Mouse (Mus musculus): ENCODE data around the gene Hdac1.

Hdac1 gene

GRCm38 (mm10) chr4:129542592-129543141 lies at the start of gene Hdac1:
Gene Hdac1 (minus strand): TSS chr4:129542713.
- DNase-seq (ENCODE audit: inconsistent ontology term): peak; percentile 100

GRCm38 (mm10) chr4:129588865-129589264 lies 46.4 kb upstream of the Hdac1 start:
- no peak for DNase-seq (ENCODE audit: inconsistent ontology term)

- no peak for DNase-seq (ENCODE audit: inconsistent ontology term)
Observed at GRCm38 (mm10) chr4:129586943-129587342, 44.4 kb upstream of the Hdac1 start.

- DNase-seq (ENCODE audit: inconsistent ontology term): no peak
Observed at GRCm38 (mm10) chr4:129585773-129586172, 43.3 kb upstream of the Hdac1 start.

- DNase-seq (ENCODE audit: inconsistent ontology term): peak; percentile 92
Observed at GRCm38 (mm10) chr4:129584884-129585608, 42.5 kb upstream of the Hdac1 start.

- no peak for DNase-seq (ENCODE audit: inconsistent ontology term)
Observed at GRCm38 (mm10) chr4:129584370-129584769, 41.9 kb upstream of the Hdac1 start.

- DNase-seq (ENCODE audit: inconsistent ontology term): no peak
Observed at GRCm38 (mm10) chr4:129582251-129582650, 39.7 kb upstream of the Hdac1 start.

- DNase-seq (ENCODE audit: inconsistent ontology term): no peak
Observed at GRCm38 (mm10) chr4:129580347-129580746, 37.8 kb upstream of the Hdac1 start.

GRCm38 (mm10) chr4:129578466-129578865 lies 36.0 kb upstream of the Hdac1 start, which contains the start of gene Fam167b:
Gene Fam167b (minus strand): TSS chr4:129578549.
- DNase-seq (ENCODE audit: inconsistent ontology term): no peak

GRCm38 (mm10) chr4:129577688-129578087 lies 35.2 kb upstream of the Hdac1 start:
- DNase-seq (ENCODE audit: inconsistent ontology term): no peak

GRCm38 (mm10) chr4:129576863-129577491 lies 34.5 kb upstream of the Hdac1 start:
- peak; percentile 60 for DNase-seq (ENCODE audit: inconsistent ontology term)

GRCm38 (mm10) chr4:129575171-129575844 lies 32.8 kb upstream of the Hdac1 start:
- DNase-seq (ENCODE audit: inconsistent ontology term): peak; percentile 37

GRCm38 (mm10) chr4:129573430-129573829 lies 30.9 kb upstream of the Hdac1 start, which contains the start of gene Lck:
Gene Lck (minus strand): TSS chr4:129573641.
- DNase-seq (ENCODE audit: inconsistent ontology term): no peak

- no peak for DNase-seq (ENCODE audit: inconsistent ontology term)
Observed at GRCm38 (mm10) chr4:129573093-129573370, 30.5 kb upstream of the Hdac1 start.

GRCm38 (mm10) chr4:129572236-129573092 lies 30.0 kb upstream of the Hdac1 start:
- no peak for DNase-seq (ENCODE audit: inconsistent ontology term)

GRCm38 (mm10) chr4:129571551-129572084 lies 29.1 kb upstream of the Hdac1 start:
- no peak for DNase-seq (ENCODE audit: inconsistent ontology term)

GRCm38 (mm10) chr4:129570028-129570427 lies 27.5 kb upstream of the Hdac1 start:
- no peak for DNase-seq (ENCODE audit: inconsistent ontology term)

GRCm38 (mm10) chr4:129568366-129568765 lies 25.9 kb upstream of the Hdac1 start:
- DNase-seq (ENCODE audit: inconsistent ontology term): no peak

- no peak for DNase-seq (ENCODE audit: inconsistent ontology term)
Observed at GRCm38 (mm10) chr4:129565139-129565538, 22.6 kb upstream of the Hdac1 start.

GRCm38 (mm10) chr4:129563718-129564117 lies 21.2 kb upstream of the Hdac1 start:
- DNase-seq (ENCODE audit: inconsistent ontology term): no peak

GRCm38 (mm10) chr4:129561184-129561583 lies 18.7 kb upstream of the Hdac1 start:
- DNase-seq (ENCODE audit: inconsistent ontology term): no peak

All from Muller cell, postnatal 12 days (primary cell).